ENCODE assay signal across 8 mouse cellular contexts in the genomic region with DNA sequence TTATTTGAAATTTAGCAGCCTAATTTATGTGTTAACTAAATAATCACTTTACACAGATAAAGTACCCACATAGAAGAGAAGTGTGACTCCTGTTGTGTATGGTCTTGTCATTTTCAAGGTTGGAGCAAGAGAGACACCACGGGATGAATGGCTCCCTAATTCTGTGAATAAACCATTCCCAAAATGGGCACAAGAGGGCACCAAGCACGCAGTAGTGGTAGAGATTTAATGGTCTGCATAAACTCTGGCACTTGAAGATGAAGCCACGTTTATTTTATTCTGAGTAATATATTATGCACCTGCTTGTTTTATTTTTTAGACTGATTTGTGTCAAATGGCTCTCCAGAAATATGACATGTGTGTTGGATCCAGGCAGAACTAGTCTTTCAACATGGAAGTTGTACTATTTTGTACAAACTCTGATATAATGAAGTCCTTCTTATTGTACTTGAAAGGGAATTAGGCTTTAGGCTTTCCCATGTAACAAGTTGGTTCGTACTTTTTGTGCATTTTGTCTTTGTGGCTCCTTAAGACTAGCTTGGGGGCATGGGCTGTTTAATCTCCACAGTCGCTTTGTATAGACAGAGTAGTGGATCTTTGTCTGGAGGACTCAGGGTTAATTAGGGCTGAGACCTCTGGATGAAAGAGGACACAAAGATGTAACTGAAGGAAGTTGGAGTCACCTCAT.
DNase-seq lines count a peak whose midpoint lies in the region; ATAC-seq and TF ChIP-seq lines count a peak whose summit lies in the region.

No protein-coding gene starts in this region.

- TF ChIP-seq CTCF in liver, embryonic 14.5 days (IDR thresholded peaks at IDR 0.05; ENCODE audit: low read depth): peak; percentile 62

- TF ChIP-seq EP300 in liver, embryonic 14.5 days (IDR thresholded peaks at IDR 0.05; ENCODE audit: low read depth): no peak

- H3K4me2 ChIP-seq in embryonic facial prominence, embryonic 14.5 days (ENCODE audit: low read depth, low read length): no peak overlapping the region
- H3K4me2 ChIP-seq in liver, embryonic 14.5 days (ENCODE audit: low read depth): no peak overlapping the region

- no peak overlapping the region for H3K4me3 ChIP-seq in embryonic facial prominence, embryonic 14.5 days (ENCODE audit: low read depth, low read length)
- H3K4me3 ChIP-seq in liver, embryonic 14.5 days (ENCODE audit: insufficient read depth in 1 of 2, low read depth in 2 of 2, low read length in 2 of 2): no peak overlapping the region

- H3K36me3 ChIP-seq in embryonic facial prominence, embryonic 14.5 days (ENCODE audit: control insufficient read depth, insufficient read depth, low read length): no peaks in the 10 kb centered on the region
- no peaks in the 10 kb centered on the region for H3K36me3 ChIP-seq in liver, embryonic 14.5 days (replicated peaks; ENCODE audit: control insufficient read depth, insufficient read depth, low read depth)

- ATAC-seq in CD4-positive, CD25-positive, alpha-beta regulatory T cell, adult 4 months: no peak
- peak; percentile 62; the same call in 1 of the 2 replicates for ATAC-seq in embryonic facial prominence, embryonic 14.5 days (ENCODE audit: low read depth)
- no peak for ATAC-seq in liver, embryonic 14.5 days (ENCODE audit: insufficient read depth)

- no peaks in the 10 kb centered on the region for H3K9me3 ChIP-seq in embryonic facial prominence, embryonic 14.5 days (ENCODE audit: control insufficient read depth, low read length)
- H3K9me3 ChIP-seq in liver, embryonic 14.5 days (ENCODE audit: control insufficient read depth, low read length): no peaks in the 10 kb centered on the region

- peaks cover 3% of the 10 kb centered on the region; the same call in 1 of the 2 replicates for H3K4me1 ChIP-seq in embryonic facial prominence, embryonic 14.5 days (ENCODE audit: control insufficient read depth, insufficient read depth, low read length)
- no peaks in the 10 kb centered on the region for H3K4me1 ChIP-seq in liver, embryonic 14.5 days (replicated peaks; ENCODE audit: control insufficient read depth in 2 of 2, insufficient read depth in 2 of 2, low read length in 1 of 2)

- DNase-seq in CD4-positive, CD25-positive, alpha-beta regulatory T cell, adult 2 months (ENCODE audit: low read depth, low spot score): peak; percentile 19
- peak; percentile 11 for DNase-seq in thymus, postnatal 0 days (ENCODE audit: low spot score)
- no peak for DNase-seq in thymus, postnatal 36 days
- peak; percentile 73 for DNase-seq in embryonic facial prominence, embryonic 14.5 days (ENCODE audit: low spot score)
- DNase-seq in kidney, adult 8-10 months: peak; percentile 29 to 56
- no peak for DNase-seq in liver, embryonic 14.5 days (ENCODE audit: low read depth in 3 of 3, low spot score in 3 of 3)
- peak; percentile 56 for DNase-seq in retina, postnatal 7 days (ENCODE audit: low read depth, low spot score)

- no peak overlapping the region for H3K9ac ChIP-seq in embryonic facial prominence, embryonic 14.5 days (ENCODE audit: low read depth, low read length)
- H3K9ac ChIP-seq in liver, embryonic 14.5 days (replicated peaks): no peak overlapping the region

- WGBS in embryonic facial prominence, embryonic 14.5 days: 14% methylated on average over 5 of the region's 5 CpGs
- WGBS in liver, embryonic 14.5 days (ENCODE audit: insufficient replicate concordance): 20% methylated on average over 5 of the region's 5 CpGs

- H3K27ac ChIP-seq in embryonic facial prominence, embryonic 14.5 days (replicated peaks; ENCODE audit: low read depth, low read length): no peak overlapping the region
- H3K27ac ChIP-seq in liver, embryonic 14.5 days: no peak overlapping the region

- H3K27me3 ChIP-seq in embryonic facial prominence, embryonic 14.5 days (replicated peaks; ENCODE audit: control insufficient read depth, insufficient read depth, low read length): peaks cover 31% of the 10 kb centered on the region
- no peaks in the 10 kb centered on the region for H3K27me3 ChIP-seq in liver, embryonic 14.5 days (ENCODE audit: control insufficient read depth, insufficient read depth, low read length)

Comparison
In these comparisons a context has a peak if more than half of its experiments do, and no peak if none do; other contexts are left out.
1. DNase-seq: peak in CD4-positive, CD25-positive, alpha-beta regulatory T cell, adult 2 months (single experiment), thymus, postnatal 0 days (single experiment), embryonic facial prominence, embryonic 14.5 days (single experiment), kidney, adult 8-10 months (2 of 2) and retina, postnatal 7 days (single experiment); none in thymus, postnatal 36 days (0 of 2) and liver, embryonic 14.5 days (0 of 3).